Mouse (Mus musculus) liver, adult 10 weeks (tissue): ENCODE results near the gene Olfr599. TPM values are rescaled to one million over a fixed set of nuclear protein-coding genes. Genes with fewer than 3 reads are reported as not detected.

Source experiments
- polyA plus RNA-seq: library from polyadenylated mRNA; stranded (reverse); fragments of 350-450 nt; fragmentation: Illumina TruSeq; extraction: RNeasy Lipid Tissue Mini Kit (QIAGEN cat#74804); gene quantifications from one replicate; pipeline ENCODE4 v1.2.3, GENCODE M21; 2014; ENCODE audit warnings: low read depth, low replicate concordance

The Olfr599 gene
- polyA plus RNA-seq = not detected

DNA sequence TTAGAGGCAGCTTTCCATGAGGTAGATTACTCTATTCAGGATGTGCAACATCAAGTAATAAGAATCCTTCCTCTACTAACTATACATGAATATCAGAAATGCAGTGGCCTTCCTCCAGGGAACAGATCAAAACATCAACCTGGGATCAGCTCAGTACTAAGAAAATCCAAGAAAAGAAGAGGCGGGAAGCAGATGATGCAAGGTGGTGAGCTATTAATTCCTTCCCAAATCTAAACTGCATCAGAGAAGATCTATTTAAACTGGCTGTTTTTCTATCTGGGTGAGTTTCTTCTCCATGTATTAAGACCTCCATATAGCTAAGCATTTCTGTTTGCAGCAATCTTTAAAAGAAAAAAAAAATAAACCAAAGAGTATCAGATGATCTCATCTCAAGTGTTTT is at the start of gene Olfr599:
Olfr599 (plus strand) TSS at position 301 of the 400 bp plus-strand sequence.

DNA sequence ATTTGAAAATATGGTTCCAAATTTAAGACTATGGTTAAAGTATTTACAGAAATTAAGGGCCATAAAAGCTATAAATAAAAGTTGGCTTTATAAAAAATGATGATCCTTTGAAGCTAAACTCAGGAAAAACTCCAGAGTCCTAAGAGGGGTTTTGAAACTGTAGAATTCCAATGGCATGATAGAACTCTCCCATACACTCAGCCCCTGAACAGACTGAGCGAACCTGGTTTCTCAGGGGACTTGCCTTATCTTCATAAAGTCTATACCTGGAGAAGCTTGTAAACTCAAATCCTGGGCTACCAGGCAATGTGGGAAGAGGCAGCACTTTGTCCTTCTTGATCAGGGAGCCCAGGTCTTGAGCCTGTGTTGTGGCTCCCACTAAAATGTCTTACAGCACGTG is 30.4 kb upstream of the Olfr599 start, which contains the start of gene Olfr596:
Olfr596 (plus strand) TSS at position 301 of the 400 bp plus-strand sequence.

GRCm38 (mm10) chr7:103316015-103316414 is 19.7 kb upstream of the Olfr599 start, which contains the start of gene Olfr597:
TSS of gene Olfr597 (plus strand) at chr7:103316315.

GRCm38 (mm10) chr7:103323268-103323667 is 12.4 kb upstream of the Olfr599 start, which contains the start of gene Olfr598:
TSS of gene Olfr598 (plus strand) at chr7:103323568.

GRCm38 (mm10) chr7:103349569-103349968 is 13.9 kb downstream of the Olfr599 start, which contains the start of gene Olfr600:
TSS of gene Olfr600 (minus strand) at chr7:103349669.

DNA sequence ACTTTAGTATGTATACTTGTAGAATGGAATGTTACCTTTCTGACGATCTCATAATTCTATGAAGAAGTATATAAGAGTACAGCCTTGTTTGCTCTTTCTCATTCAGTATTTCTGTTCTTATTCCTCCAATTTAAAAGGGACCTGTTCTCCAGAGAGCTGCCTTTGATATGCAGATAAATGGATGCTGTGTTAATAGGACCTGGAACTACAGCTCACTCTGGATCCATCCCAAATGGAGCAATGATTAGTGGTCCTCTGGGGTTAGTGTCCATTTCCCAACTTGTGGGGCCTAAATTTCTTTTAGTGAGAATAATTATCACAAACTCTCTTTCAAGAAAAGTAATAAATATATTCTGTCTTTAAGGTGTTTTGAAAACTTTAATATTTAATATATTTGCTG is 26.8 kb downstream of the Olfr599 start, which contains the start of gene Olfr601:
Olfr601 (minus strand) TSS at position 101 of the 400 bp plus-strand sequence.

GRCm38 (mm10) chr7:103386077-103386476 is 50.4 kb downstream of the Olfr599 start, which contains the start of gene Olfr603:
TSS of gene Olfr603 (minus strand) at chr7:103386177.

Other genes with a start within 250 kb of the Olfr599 start
- not detected for gene Olfr585, start 238.2 kb upstream of the Olfr599 start, polyA plus RNA-seq
- not detected for gene Olfr586, start 210.3 kb upstream of the Olfr599 start, polyA plus RNA-seq
- not detected for gene Olfr588-ps1, start 195.0 kb upstream of the Olfr599 start, polyA plus RNA-seq
- not detected for gene Olfr589, start 179.6 kb upstream of the Olfr599 start, polyA plus RNA-seq
- not detected for gene Olfr591, start 157.6 kb upstream of the Olfr599 start, polyA plus RNA-seq
- not detected for gene Olfr592, start 151.1 kb upstream of the Olfr599 start, polyA plus RNA-seq
- not detected for gene Olfr593, start 124.1 kb upstream of the Olfr599 start, polyA plus RNA-seq
- not detected for gene Olfr594, start 118.9 kb upstream of the Olfr599 start, polyA plus RNA-seq
- not detected for gene Usp17ld, start 83.4 kb upstream of the Olfr599 start, polyA plus RNA-seq
- not detected for gene Olfr596, start 30.3 kb upstream of the Olfr599 start, polyA plus RNA-seq
- not detected for gene Olfr597, start 19.6 kb upstream of the Olfr599 start, polyA plus RNA-seq
- gene Olfr598, start 12.3 kb upstream of the Olfr599 start, polyA plus RNA-seq = not detected
- gene Olfr600, start 13.8 kb downstream of the Olfr599 start, polyA plus RNA-seq = not detected
- gene Olfr601, start 26.7 kb downstream of the Olfr599 start, polyA plus RNA-seq = not detected
- gene Olfr603, start 50.3 kb downstream of the Olfr599 start, polyA plus RNA-seq = not detected
- not detected for gene Usp17lc, start 79.2 kb downstream of the Olfr599 start, polyA plus RNA-seq
- not detected for gene Olfr605, start 109.5 kb downstream of the Olfr599 start, polyA plus RNA-seq
- gene Olfr606, start 113.1 kb downstream of the Olfr599 start, polyA plus RNA-seq = not detected
- not detected for gene Olfr607, start 128.2 kb downstream of the Olfr599 start, polyA plus RNA-seq
- not detected for gene Olfr608, start 134.0 kb downstream of the Olfr599 start, polyA plus RNA-seq
- gene Olfr609, start 162.1 kb downstream of the Olfr599 start, polyA plus RNA-seq = not detected
- gene Olfr610, start 176.2 kb downstream of the Olfr599 start, polyA plus RNA-seq = not detected
- gene Olfr611, start 184.9 kb downstream of the Olfr599 start, polyA plus RNA-seq = not detected
- gene Olfr612, start 206.8 kb downstream of the Olfr599 start, polyA plus RNA-seq = not detected
- not detected for gene Olfr613, start 212.2 kb downstream of the Olfr599 start, polyA plus RNA-seq
- not detected for gene Olfr615, start 220.2 kb downstream of the Olfr599 start, polyA plus RNA-seq
- gene Olfr616, start 233.2 kb downstream of the Olfr599 start, polyA plus RNA-seq = not detected
- gene Olfr617, start 237.1 kb downstream of the Olfr599 start, polyA plus RNA-seq = not detected